Mouse (Mus musculus): ENCODE results near the gene Hps6.

- TF ChIP-seq CTCF (IDR thresholded peaks at IDR 0.05) (no peak), EP300 (IDR thresholded peaks at IDR 0.05) (no peak)
Measured at GRCm38 (mm10) chr19:46029652-46030051, 26.3 kb downstream of the Hps6 start.

Data from lung, postnatal 0 days (tissue).